Mouse (Mus musculus): ENCODE results near the gene Smarce1.

The Smarce1 gene

GRCm38 (mm10) chr11:99206954-99207353 lies 23.9 kb downstream of the Smarce1 start:
- TF ChIP-seq GATA4 (IDR thresholded peaks at IDR 0.05; ENCODE audit: insufficient replicate concordance, low read length), result no peak

GRCm38 (mm10) chr11:99189154-99189582 lies 41.6 kb downstream of the Smarce1 start:
- TF ChIP-seq GATA4 (IDR thresholded peaks at IDR 0.05; ENCODE audit: insufficient replicate concordance, low read length), result no peak

GRCm38 (mm10) chr11:99187348-99187747 lies 43.5 kb downstream of the Smarce1 start:
- TF ChIP-seq GATA4 (IDR thresholded peaks at IDR 0.05; ENCODE audit: insufficient replicate concordance, low read length), result no peak

- no peak for TF ChIP-seq GATA4 (IDR thresholded peaks at IDR 0.05; ENCODE audit: insufficient replicate concordance, low read length)
Observed at GRCm38 (mm10) chr11:99186836-99187235, 44.0 kb downstream of the Smarce1 start.

- no peak for TF ChIP-seq GATA4 (IDR thresholded peaks at IDR 0.05; ENCODE audit: insufficient replicate concordance, low read length)
Observed at GRCm38 (mm10) chr11:99182575-99182974, 48.2 kb downstream of the Smarce1 start.

- TF ChIP-seq GATA4 (IDR thresholded peaks at IDR 0.05; ENCODE audit: insufficient replicate concordance, low read length), result no peak
Observed at GRCm38 (mm10) chr11:99180071-99180470, 50.7 kb downstream of the Smarce1 start.

- TF ChIP-seq GATA4 (IDR thresholded peaks at IDR 0.05; ENCODE audit: insufficient replicate concordance, low read length), result no peak
Observed at GRCm38 (mm10) chr11:99177925-99178198, 53.0 kb downstream of the Smarce1 start.

GRCm38 (mm10) chr11:99177054-99177924 lies 53.5 kb downstream of the Smarce1 start:
- TF ChIP-seq GATA4 (IDR thresholded peaks at IDR 0.05; ENCODE audit: insufficient replicate concordance, low read length), result no peak

- no peak for TF ChIP-seq GATA4 (IDR thresholded peaks at IDR 0.05; ENCODE audit: insufficient replicate concordance, low read length)
Observed at GRCm38 (mm10) chr11:99172002-99172401, 58.8 kb downstream of the Smarce1 start.

GRCm38 (mm10) chr11:99171442-99171841 lies 59.4 kb downstream of the Smarce1 start:
- no peak for TF ChIP-seq GATA4 (IDR thresholded peaks at IDR 0.05; ENCODE audit: insufficient replicate concordance, low read length)

- TF ChIP-seq GATA4 (IDR thresholded peaks at IDR 0.05; ENCODE audit: insufficient replicate concordance, low read length), result no peak
Observed at GRCm38 (mm10) chr11:99170547-99171267, 60.1 kb downstream of the Smarce1 start.

- no peak for TF ChIP-seq GATA4 (IDR thresholded peaks at IDR 0.05; ENCODE audit: insufficient replicate concordance, low read length)
Observed at GRCm38 (mm10) chr11:99170005-99170404, 60.8 kb downstream of the Smarce1 start.

GRCm38 (mm10) chr11:99169438-99169837 lies 61.4 kb downstream of the Smarce1 start:
- TF ChIP-seq GATA4 (IDR thresholded peaks at IDR 0.05; ENCODE audit: insufficient replicate concordance, low read length), result no peak

GRCm38 (mm10) chr11:99168030-99168474 lies 62.8 kb downstream of the Smarce1 start:
- TF ChIP-seq GATA4 (IDR thresholded peaks at IDR 0.05; ENCODE audit: insufficient replicate concordance, low read length), result no peak

- TF ChIP-seq GATA4 (IDR thresholded peaks at IDR 0.05; ENCODE audit: insufficient replicate concordance, low read length), result no peak
Observed at GRCm38 (mm10) chr11:99167576-99167975, 63.2 kb downstream of the Smarce1 start.

GRCm38 (mm10) chr11:99166241-99166640 lies 64.6 kb downstream of the Smarce1 start:
- no peak for TF ChIP-seq GATA4 (IDR thresholded peaks at IDR 0.05; ENCODE audit: insufficient replicate concordance, low read length)
